Mouse (Mus musculus) forebrain, embryonic 10.5 days (tissue): ENCODE measurements at regions not wholly inside any gene's neighbourhood (a gene's known extent, or its start where the extent isn't known, plus 50 kb on each side); places are given as distances from the start of the nearest gene placed in this dataset. TPM values are rescaled to one million over a fixed set of nuclear protein-coding genes. Genes with fewer than 3 reads are reported as not detected.

Experiments used
- DNase-seq: peaks from one replicate; pipeline ENCODE4 v3.0.0-alpha.2; 2017; ENCODE audit warnings: low spot score; ENCODE audit errors: extremely low spot score
- H3K27ac ChIP-seq: fragments of 300-500 bp; sonication (generic); 2 replicates; pipeline ENCODE4 v1.5.1; 2016; ENCODE audit warnings: mild to moderate bottlenecking
- H3K27me3 ChIP-seq: fragments of 300-500 bp; sonication (generic); 2 replicates; pipeline ENCODE4 v1.6.1; 2016; ENCODE audit warnings: mild to moderate bottlenecking; ENCODE audit not compliant: poor library complexity, severe bottlenecking
- H3K36me3 ChIP-seq: fragments of 300-500 bp; sonication (generic); replicated peaks from 2 replicates; pipeline ENCODE4 v1.6.1; 2016; ENCODE audit warnings: mild to moderate bottlenecking, moderate library complexity
- H3K4me1 ChIP-seq: fragments of 300-500 bp; sonication (generic); 2 replicates; pipeline ENCODE4 v1.6.1; 2016
- H3K4me3 ChIP-seq: fragments of 300-500 bp; sonication (generic); 2 replicates; pipeline ENCODE4 v1.5.1; 2016; ENCODE audit warnings: mild to moderate bottlenecking, moderate library complexity
- H3K9me3 ChIP-seq: fragments of 300-500 bp; sonication (generic); 2 replicates; pipeline ENCODE4 v1.6.1; 2016; ENCODE audit warnings: mild to moderate bottlenecking, moderate library complexity
- WGBS: fragments of 180-500 bp; shearing (Covaris S2); methylation state at CpG from one replicate; pipeline ENCODE4 v1.1.7; 2016; 5-methylcytosine and 5-hydroxymethylcytosine counted together
- microRNA-seq: library from miRNA; unstranded; fragments of <30 nt; microRNA quantifications from one replicate; pipeline ENCODE4, GENCODE M21; 2017

DNA sequence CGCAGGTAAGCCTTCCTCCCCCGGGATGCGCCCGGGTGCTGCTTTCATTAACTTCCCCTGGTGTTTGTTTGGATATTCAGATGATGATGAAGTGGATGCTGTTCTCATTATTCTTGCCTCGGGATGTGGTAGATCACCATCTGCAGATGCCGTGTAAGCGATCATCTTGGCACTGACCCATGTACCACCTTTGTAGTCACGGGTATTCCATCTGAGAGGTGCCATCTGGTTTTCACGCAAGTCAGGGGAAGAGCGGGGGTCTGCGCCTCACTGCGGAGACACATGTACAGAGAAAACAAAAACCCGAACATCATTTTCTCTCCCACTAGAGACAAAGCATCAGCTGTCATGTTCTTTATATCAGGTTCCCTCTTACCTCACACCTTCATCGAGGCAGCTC, 84.3 kb upstream of the Cnr1 start:
- 89% methylated on average over 14 of the region's 14 CpGs for WGBS
- Histone ChIP-seq H3K4me3 (no peak overlapping the region), H3K9me3 (no peaks in the 10 kb centered on the region), H3K27me3 (no peaks in the 10 kb centered on the region), H3K27ac (no peak overlapping the region), H3K36me3 (no peaks in the 10 kb centered on the region), H3K4me1 (no peaks in the 10 kb centered on the region)
- DNase-seq: no peak

- no peak overlapping the region for H3K27ac ChIP-seq
- H3K9me3 ChIP-seq: no peaks in the 10 kb centered on the region
- H3K4me3 ChIP-seq: no peak overlapping the region
- WGBS: 40% methylated on average over 9 of the region's 9 CpGs
- no peaks in the 10 kb centered on the region for H3K36me3 ChIP-seq
- no peaks in the 10 kb centered on the region for H3K27me3 ChIP-seq
- DNase-seq: no peak
- peaks cover 12% of the 10 kb centered on the region for H3K4me1 ChIP-seq
Measured at GRCm38 (mm10) chr4:33845611-33846395, 78.6 kb upstream of the Cnr1 start.

DNA sequence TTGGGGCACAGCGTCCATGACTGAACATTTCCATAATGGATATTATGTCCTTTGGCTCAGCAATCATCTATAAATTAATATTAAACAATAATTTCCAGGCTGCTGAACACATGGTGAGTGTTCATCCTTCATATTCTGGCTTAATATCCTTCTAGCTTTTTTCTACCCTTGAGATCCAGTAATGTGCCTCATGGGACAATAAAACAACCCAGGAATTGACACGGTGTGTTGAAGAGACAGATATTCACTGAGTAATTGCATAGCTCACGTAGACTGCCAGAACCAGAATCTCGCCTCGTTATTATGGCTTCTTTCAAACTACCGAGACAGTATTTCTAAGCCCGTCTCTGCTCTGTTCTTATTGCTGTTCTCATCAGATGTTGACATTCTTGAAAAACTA, 74.1 kb upstream of the Cnr1 start:
- Histone ChIP-seq H3K27me3 (no peaks in the 10 kb centered on the region), H3K4me1 (peaks cover 12% of the 10 kb centered on the region), H3K27ac (no peak overlapping the region), H3K9me3 (no peaks in the 10 kb centered on the region), H3K36me3 (no peaks in the 10 kb centered on the region), H3K4me3 (no peak overlapping the region)
- DNase-seq: no peak
- WGBS: 86% methylated on average over 7 of the region's 7 CpGs

- no peaks in the 10 kb centered on the region for H3K4me1 ChIP-seq
- 89% methylated on average over 5 of the region's 5 CpGs for WGBS
- H3K36me3 ChIP-seq: no peaks in the 10 kb centered on the region
- H3K27ac ChIP-seq: no peak overlapping the region
- H3K27me3 ChIP-seq: no peaks in the 10 kb centered on the region
- H3K4me3 ChIP-seq: no peak overlapping the region
- no peak for DNase-seq
- no peaks in the 10 kb centered on the region for H3K9me3 ChIP-seq
Measured at GRCm38 (mm10) chr4:33852294-33852693, 72.1 kb upstream of the Cnr1 start.

DNA sequence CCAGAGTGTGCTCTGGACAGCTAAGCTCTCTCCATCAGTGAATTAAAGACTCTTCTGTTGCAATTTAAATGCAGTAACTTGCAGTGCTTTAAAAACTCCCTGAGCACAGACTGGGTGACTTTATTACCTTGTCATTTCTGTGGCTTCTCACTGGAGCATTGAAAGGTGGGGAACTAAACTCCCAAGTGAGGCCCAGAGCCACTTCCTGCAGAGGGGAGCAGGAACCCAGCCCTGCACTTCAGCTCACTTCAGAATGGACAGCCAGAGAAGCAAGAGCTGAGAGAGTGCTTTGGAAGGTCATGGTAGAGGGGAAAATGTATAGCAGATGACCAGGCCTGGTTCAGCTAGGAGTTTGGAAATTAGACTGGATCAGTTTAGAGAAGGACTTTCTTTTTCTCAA, 69.3 kb upstream of the Cnr1 start:
- no peaks in the 10 kb centered on the region for H3K36me3 ChIP-seq
- H3K27ac ChIP-seq: no peak overlapping the region
- H3K9me3 ChIP-seq: no peaks in the 10 kb centered on the region
- DNase-seq: no peak
- H3K4me1 ChIP-seq: no peaks in the 10 kb centered on the region
- no peaks in the 10 kb centered on the region for H3K27me3 ChIP-seq
- H3K4me3 ChIP-seq: no peak overlapping the region

- Histone ChIP-seq H3K27me3 (no peaks in the 10 kb centered on the region), H3K9me3 (no peaks in the 10 kb centered on the region), H3K4me1 (0 out of 2 replicates have a peak, but pooled peaks cover 4% of the 10 kb centered on the region), H3K36me3 (no peaks in the 10 kb centered on the region), H3K4me3 (no peak overlapping the region), H3K27ac (no peak overlapping the region)
- DNase-seq: no peak
- 97% methylated on average over 2 of the region's 2 CpGs for WGBS
Measured at GRCm38 (mm10) chr4:33867126-33867525, 57.3 kb upstream of the Cnr1 start.

DNA sequence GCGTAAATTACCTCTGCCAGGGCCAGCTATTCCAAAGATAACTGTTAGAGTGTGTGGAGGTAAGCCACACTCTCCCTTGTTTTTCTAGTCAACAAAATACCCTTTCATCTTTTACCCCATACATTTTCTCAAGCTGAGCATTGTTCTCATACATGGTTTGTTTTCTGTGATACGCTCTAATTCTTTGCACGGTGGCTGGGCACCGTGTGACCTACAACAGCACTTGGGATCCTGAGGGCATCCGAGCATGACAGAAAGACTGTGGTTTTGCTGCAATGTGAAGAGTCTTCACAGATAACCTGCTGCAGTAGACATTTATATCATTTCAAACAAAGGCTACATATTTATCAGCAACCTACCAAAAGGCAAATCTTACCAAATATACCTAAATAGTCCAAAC, 55.1 kb upstream of the Cnr1 start:
- Histone ChIP-seq H3K27ac (no peak overlapping the region), H3K4me1 (0 out of 2 replicates have a peak, but pooled peaks cover 4% of the 10 kb centered on the region), H3K4me3 (no peak overlapping the region), H3K9me3 (no peaks in the 10 kb centered on the region), H3K27me3 (no peaks in the 10 kb centered on the region), H3K36me3 (no peaks in the 10 kb centered on the region)
- 56% methylated on average over 5 of the region's 5 CpGs for WGBS
- no peak for DNase-seq

Small RNAs in the stretch of these regions (microRNA-seq; reads per million reads assigned to microRNA genes)
- gene Gm23304: not detected
